Mouse (Mus musculus): Measurements from ENCODE around the gene Mta1.

Mta1 gene

DNA sequence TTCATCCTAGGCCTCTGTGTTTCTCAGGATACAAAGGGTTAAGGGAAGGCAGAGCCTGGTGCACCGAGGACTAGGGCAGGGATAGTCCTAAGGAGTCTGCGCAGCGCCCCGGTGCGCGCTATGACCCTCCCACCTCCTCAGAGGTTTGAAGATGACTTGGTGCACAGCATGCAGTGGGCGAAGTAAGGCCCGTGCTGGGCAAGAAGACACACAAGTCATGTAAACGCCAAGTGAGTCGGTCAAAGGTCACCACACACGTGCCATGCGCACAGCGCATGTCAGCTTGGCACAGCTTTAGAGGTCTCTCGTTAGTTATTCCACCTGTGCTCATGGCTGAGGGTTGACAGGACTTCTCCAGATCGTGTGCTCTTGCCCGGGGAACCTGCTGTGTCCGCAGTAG, 8.0 kb upstream of the Mta1 start:
- intact Hi-C loops (cut with DNase I): no loop called here

DNA sequence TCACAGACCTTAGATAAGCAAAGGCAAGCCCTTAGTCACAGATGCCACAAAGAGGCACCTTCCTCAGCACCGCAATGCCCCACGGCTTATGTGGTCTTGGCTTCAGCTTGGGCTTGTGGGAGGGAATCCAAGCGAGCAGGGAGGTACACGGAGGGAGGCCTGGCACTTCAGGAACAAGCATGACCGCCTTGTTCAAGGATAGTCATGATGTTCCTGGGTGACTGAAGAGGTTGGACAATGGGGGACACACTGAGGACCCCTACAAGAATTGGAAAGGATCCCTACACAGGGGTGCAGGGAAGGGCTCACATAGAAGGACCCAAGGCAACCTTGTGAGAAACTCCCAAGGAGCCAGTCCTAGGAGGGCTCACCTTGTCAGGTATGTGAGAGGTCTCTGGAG, 1.0 kb upstream of the Mta1 start:
- intact Hi-C loops (cut with DNase I): no loop called here

DNA sequence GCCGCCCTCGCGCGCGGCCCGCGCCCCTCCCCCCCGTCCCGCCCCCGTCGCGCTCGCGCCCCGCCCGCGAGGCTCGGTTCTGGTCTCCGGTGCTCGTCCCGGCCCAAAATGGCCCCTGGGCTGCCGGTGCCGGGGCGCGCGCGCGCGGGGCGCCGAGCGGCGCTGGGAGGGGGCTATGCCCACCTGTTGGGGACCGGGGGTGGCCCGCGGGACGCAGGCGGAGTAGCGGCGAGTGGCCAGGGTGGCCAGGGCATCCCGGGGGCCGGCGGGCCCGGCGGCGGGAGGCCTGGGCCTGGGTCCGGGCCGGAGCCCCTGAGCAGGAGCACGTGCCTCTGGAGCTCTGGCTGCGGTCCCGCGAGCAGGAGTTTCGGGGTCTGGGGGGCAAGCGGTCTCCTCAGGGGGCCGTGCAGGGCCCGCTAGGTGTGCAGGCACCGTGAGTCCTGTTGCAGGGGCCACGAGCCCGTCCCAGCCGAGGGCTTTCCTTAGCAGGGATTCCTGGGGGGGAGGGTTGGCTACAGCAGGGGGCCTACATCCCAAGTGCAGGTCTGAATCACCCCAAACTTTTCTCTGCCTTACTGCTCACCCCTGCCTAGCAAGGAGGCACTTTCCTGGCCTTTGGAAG, 563 bp downstream of the Mta1 start:
- intact Hi-C loops (cut with DNase I): no loop called here

DNA sequence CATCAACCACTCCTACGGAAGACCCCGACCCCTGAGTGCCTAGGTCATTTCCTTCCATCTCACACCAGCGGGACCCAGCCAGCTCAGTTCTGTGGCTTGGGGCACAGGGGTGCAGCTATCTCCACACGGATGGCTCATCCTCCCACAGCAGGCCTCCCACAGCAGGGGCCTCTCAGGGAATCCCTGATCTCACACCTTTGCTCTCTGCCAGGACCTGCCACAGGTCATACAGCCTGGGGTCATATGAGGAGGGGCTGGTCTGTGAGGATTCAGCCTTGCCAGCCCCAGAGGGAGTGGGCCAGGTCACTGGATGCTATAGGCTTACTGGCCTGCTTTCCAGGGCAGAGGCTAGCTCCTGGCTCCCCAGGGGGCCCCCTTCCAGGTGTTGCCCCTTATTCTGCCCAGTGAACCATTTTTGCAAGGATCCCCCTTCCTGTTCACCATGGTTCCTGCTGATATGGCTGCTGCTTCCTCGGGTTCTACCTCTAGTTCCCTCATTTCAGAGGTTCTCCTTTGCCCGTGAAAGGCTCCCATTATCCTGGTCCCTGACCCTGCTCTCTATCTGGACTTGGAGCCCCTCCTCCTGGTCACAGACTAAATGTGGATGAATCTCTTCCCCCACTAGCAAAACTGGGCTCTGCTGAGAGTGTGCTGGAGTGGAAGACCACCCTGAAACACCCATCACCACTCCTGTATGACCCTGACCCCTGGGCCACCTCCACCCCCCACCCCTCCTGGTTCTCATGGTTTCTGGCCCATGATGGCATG, 1.6 kb downstream of the Mta1 start:
- intact Hi-C loops (cut with DNase I): loop anchor here (5.0 kb wide), 1 partner anchor 97 kb away; the partner anchor contains the start of gene Brf1

DNA sequence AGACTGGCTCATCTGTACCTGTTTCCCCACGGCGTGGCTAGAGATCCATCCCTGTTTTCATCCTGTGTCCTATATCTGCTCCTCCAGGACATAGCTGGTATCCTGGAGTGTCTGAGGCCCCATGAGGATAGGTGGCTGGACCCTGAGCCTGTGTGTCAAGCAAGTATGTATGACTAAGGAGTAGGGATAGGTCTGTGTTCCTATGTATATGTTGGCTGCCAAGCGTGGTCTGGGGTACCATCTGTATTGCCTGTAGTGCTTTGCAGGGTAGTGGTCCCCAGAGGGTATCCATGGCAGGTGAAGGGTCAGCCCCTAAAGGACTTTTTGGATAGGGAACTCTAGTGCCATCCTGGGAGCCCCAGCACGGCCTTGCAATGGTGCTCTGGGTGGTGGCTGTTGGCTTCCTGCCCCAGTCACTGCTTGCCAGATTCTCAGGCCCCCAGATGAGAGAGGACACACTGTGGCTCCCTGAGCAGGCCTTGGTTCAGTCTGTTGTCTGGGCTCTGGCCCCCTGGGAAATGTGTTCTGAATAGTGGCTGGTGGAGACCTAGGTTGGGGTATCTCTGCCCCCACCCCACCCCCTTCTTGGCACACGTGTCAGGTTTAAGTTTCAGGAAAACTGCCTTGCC, 2.5 kb downstream of the Mta1 start:
- intact Hi-C loops (cut with DNase I): loop anchor here (5.0 kb wide), 1 partner anchor 98 kb away; the partner anchor contains the start of gene Brf1

DNA sequence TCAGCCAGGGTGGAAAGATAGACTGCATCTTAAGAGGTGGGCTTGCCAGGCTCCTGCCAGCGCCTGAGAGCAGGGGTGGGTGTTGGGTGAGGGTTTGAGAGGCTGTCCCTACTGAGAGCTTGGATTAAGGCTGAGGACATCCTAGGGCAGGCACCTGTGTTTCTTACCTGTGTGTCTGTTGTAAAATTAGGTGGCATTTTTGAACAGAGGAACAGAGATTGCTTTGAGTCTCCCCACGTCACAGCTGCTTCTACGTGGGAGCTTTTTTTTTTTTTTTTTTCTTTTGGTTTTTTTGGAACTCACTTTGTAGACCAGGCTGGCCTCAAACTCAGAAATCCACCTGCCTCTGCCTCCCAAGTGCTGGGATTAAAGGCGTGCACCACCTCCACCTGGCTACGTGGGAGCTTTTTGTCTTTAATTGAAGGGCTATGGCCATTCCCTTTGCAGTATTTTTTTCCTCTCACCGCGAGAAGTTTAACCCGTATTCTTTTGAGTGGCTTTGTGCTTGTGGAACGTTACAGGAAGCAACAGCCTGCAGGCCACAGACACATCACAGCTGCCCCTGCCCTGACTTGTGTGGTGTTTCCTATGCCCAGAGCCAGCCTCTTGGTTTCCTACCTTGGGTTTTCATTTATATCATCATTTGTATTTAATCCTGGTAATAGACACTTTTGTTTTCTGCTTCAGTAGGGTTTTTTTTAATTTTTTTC, 3.3 kb downstream of the Mta1 start:
- intact Hi-C loops (cut with DNase I): loop anchor here (5.0 kb wide), 1 partner anchor 99 kb away; the partner anchor contains the start of gene Brf1

DNA sequence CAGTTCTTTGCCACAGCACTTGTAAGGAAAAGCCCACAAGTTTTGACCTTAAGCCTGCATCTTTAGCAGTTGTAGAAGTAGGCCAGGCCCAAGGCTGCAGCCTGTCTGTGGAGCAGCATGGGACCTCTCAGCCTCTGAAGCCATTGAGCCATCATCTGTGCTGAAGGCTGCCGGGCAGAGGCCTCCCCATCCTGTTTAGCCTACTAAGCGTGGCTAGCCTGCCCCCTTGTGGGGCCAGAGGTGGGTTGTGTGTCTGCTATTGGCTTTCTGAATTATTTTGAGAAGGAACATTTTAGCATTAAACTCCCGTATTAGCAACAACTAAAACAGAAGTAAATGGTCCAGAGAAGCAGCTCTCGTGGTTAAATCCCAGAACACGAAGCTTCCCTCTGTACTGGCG, 4.4 kb downstream of the Mta1 start:
- intact Hi-C loops (cut with DNase I): loop anchor here (5.0 kb wide), 1 partner anchor 100 kb away; the partner anchor contains the start of gene Brf1

DNA sequence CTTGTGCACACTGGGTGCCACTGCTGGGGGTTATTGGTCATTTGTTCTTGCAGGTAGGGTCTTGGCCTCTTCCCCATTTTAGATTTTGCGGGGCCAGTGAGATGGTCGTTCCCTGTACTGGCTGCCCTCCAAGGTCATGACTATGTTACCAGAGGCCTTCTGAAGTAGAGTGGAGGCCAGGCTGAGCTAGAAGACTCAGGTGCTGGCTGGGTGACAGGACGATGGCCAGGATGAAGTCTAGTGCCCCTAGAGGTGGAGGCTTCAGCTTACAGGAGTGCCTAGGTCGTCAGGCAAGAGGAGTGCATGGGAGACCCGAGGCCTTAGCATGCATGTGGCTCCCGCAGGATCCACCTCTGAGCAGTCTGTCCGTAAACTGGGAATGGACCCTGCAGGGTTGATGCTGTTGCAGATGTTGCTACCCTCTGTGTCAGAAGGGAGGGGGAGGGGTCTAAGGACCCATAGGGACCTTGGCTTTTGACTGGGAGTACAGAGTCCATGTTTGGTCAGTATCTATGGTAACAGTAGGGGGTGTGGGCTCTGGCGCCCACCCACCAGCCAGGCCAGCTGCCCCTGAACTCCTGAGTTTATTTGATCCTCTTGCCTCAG, 5.9 kb downstream of the Mta1 start:
- intact Hi-C loops (cut with DNase I): loop anchor here (5.0 kb wide), 1 partner anchor 102 kb away; the partner anchor contains the start of gene Brf1

DNA sequence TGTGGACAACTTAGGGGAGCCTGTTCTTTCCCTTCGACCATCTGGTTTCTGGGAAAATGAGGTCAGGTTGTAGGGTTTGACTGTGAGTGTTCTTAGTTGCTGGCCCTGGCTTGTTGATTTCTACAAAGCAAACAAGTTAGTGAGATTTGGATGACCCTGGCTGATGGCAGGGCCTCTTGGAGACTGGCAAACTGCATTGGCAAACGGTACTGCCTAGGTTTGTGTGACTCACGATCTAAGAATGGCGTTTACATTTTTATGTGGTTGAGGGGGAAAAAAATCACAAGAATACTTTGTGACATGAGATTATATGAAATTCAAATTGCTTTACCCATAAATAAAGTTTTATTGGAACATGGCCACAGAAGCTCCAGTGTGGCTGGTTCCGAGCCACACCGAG, 8.3 kb downstream of the Mta1 start:
- intact Hi-C loops (cut with DNase I): no loop called here

DNA sequence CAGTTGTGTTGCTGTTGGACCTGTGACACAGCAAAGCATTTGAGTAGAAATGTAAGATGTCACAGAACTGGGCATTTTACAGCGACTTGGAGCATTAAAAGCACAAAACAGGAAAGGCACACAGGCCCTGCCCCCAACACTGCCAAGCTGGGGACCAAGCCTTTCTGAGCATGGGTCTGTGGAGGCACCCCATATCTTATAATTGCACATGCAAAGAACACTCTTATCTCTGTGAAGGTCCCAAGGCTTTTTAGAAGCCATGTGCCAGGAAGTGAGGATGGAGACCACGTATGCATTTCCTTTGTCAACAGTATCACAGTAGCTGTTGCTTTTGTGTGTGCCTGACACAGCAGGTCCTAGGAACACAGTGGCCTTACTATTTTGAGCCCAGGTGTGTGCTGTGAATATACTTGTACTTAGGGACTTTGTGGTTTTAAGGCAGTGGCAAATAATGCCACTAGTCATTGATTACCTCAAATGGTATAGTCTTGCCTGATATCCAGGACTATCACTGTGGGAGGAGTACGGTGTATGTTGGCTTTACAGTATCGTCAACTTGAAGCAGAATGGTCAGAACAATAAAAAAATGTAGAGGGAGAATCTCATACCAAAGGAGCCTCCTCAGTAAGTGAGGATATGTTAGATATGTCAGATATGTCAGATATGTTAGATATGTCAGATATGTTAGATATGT, 9.5 kb downstream of the Mta1 start:
- intact Hi-C loops (cut with DNase I): no loop called here

DNA sequence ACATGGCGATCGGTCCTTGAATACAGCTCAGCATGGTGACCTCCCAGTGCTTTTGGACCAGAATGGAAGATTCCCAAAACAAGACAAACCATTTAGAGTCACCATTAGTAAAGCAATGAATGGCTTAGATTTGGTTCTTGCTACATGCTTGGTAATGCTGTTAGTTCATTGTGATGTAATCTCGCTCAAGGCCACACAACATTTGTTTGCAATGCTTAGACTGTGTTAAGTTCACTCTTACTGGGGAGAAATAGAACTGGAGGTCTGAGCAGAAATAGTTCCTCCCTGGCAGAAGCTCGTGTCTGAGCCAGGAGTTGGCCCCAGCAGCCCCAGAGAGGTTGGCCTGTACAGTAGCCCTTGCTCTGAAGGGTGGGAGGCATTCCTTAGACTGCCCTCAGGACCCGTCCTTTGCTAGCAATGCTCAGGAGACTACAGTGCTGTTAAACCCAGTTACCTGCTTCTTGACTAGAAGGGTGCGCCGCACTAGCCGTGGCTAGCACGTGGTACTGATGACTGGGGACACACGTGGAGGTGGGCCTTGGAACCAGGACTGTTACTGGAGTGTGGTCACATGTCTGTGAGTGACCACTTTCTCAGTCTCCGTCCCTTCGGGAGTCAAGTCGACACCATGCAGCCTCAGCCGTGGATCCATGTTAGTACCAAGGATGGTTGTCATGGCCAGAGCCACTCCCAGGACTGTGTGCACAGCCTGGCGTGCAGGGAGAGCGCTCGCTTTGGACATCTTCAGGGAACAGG, 10.6 kb downstream of the Mta1 start:
- intact Hi-C loops (cut with DNase I): no loop called here

DNA sequence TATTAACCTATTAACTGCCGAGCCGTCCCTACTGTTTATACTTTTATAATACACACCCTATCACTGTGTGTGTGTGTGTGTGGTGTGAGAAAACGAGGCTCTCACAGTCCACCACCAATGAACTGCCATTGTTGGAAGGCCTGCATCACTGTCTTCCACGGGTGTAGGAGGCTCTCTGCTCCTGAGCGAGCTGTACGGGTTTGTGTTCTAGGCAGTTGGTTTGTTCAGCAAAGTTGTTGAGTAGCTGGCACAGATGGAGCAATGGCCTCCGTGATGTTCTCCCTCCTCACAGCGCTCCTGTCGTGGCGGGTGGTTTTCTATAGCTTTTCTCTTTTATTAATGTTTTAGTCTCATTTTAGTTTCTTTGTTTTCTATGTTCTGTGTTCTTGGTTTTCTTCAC, 11.7 kb downstream of the Mta1 start:
- intact Hi-C loops (cut with DNase I): no loop called here

DNA sequence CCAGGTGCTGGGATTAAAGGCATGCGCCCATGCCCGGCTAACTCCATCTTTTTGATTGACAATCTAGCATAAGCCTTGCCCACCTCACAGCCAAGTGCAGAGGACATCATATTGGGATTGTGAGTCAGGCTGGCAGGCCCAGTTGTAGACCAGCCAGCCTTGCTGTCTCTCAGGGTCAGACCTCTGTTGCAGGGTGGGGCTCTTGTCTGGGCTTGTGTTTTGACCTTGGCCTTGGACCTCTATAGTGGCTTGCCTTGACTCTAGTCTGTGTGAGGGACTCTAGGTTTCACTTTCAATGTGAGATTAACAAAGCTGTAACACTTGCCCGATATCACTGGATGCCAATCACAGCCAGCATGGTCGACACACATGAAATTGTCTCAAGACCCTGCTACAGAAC, 16.1 kb downstream of the Mta1 start:
- intact Hi-C loops (cut with DNase I): no loop called here

DNA sequence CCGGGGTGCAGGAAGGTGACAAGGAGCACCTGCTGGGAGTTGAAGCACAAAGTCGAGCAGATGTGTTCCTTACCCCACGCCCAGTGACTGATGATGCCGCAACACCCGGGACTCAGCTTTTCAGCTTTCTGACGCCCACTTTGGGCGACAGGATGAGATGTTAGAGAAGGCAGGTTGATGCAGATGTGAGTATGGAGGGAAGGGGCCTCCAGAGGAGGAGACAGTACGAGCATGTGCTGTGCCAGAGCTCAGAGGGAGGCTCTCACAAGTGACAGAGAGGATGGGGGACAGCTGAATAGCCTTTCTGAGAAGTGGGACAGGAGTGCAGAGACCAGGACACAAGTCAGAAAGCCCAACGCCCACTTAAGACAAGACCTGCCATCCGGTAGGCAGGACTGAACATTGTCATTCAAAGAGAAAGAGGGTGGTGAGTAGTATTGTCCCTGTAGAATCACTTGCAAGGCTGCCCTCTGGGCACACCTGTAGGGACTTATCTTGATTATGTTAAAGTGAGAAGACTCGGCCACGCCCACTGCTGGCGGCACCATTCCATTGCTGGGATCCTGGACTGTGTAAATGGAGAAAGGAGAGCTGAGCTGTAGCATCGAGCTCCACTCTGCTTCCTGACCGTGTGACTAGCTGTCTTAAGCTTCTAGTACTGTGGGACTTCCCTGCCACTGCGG, 16.9 kb downstream of the Mta1 start:
- intact Hi-C loops (cut with DNase I): loop anchor here (5.0 kb wide), 1 partner anchor 37 kb away; no protein-coding TSS in a partner anchor

DNA sequence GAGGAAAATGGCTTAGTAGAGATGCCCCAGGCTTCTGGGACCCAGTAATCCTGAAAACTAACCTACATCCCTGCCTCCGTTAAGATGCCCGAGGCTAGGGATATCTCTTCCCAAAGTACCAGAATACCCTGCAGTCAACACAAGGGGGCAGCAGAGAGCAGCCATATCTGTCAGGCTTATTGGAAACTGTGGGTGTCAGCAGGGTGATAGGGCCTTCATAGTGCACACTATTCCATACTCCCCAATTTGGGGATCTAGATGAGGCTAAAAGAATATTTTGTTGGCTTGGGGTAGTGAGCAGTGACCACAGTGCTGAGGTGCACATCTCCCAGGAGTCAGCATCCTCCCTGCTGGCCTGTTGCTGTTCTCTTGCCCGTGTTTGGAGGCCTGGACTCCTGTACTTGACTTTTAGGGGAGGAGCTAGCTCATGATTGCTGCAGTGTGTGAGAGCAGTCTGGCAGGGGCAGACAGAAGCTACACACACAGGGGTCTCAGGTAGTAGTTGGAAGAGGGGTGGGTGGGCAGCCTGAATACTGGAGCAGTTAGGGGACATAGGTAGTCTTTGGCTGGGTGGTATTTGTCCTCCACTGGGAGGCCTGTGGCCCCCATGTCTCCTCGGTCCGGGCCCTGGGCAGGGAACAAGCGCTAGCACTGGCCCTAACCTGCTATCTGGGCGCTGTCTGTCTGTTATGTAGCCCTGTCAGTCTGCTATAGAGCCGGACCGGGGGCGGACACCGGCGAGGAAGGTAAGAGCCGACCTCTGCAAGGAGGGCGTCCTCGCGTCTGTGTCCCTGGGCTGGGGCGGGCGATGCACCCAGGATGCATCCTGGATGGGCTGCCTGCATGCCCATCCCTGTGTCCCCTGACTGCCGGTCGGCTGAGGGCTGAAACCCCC, 21.7 kb downstream of the Mta1 start:
- intact Hi-C loops (cut with DNase I): loop anchor here (5.0 kb wide), 1 partner anchor 33 kb away; no protein-coding TSS in a partner anchor

DNA sequence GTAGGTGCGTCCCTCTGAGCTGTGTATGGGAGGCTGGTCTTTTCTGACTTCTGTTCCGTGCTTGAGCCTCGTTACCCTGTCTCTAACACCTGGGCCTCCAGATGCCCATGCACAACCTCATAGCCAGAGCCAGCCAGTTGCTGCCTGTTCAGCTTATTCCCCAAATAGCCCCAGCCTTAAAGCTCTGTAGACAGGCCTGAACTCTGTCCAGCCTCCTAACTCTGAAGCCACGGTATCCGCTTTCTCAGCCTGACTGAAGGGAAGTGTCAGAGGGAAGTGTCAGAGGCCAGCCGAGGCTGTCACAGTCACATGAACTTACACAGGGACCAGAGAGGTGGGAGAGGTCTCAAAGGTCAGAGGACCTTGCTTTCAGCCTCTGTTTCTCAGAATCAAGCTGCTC, 26.6 kb downstream of the Mta1 start:
- intact Hi-C loops (cut with DNase I): no loop called here

DNA sequence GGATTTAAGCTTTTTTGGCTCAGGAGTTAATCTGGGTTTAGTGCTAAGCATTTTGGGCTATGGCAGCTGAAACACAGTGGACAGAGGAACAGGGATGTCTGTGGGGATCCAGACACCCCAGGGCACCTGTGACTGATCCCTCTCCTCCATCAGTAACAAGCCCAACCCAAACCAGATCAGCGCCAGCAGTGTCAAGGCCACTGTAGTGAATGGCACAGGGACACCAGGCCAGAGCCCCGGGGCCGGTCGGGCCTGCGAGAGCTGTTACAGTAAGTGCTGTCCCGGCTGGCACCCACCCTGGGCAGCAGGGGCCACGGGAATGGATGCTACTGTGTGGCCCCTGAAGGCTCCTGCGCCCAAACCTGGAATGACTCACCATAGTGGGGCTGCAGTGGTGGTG, 32.7 kb downstream of the Mta1 start:
- intact Hi-C loops (cut with DNase I): no loop called here

DNA sequence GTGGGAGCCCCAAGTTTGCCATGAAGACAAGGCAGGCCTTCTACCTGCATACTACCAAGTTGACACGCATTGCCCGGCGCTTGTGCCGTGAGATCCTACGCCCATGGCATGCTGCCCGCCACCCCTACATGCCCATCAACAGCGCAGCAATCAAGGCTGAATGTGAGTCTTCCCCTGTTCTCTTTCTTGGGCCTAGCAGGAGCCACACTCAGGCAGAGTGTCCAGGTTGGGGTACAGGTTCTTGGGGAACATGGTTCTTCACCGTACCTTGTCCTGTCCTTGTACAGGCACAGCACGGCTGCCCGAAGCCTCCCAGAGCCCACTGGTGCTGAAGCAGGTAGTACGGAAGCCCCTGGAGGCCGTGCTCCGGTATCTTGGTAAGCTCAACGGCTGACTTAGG, 33.5 kb downstream of the Mta1 start:
- intact Hi-C loops (cut with DNase I): no loop called here
